Mouse (Mus musculus) lung, embryonic 16.5 days (tissue): ENCODE results near the gene Tubb5. TPM values are rescaled to one million over a fixed set of nuclear protein-coding genes. Genes with fewer than 3 reads are reported as not detected.

ENCODE experiments used
- ATAC-seq: fragments of 200-750 bp; cut with Nextera tagmentation; 2 replicates; pipeline ENCODE4 v1.8.0; 2017; ENCODE audit warnings: low read depth, mild to moderate bottlenecking, moderate library complexity
- H3K27ac ChIP-seq: fragments of 300-500 bp; sonication (generic); 2 replicates; pipeline ENCODE4 v1.5.1; 2014; ENCODE audit warnings: mild to moderate bottlenecking, control low read depth, low read length
- H3K27me3 ChIP-seq: fragments of 300-500 bp; sonication (generic); 2 replicates; pipeline ENCODE4 v1.6.1; 2014; ENCODE audit warnings: low read depth, low read length, mixed read lengths; ENCODE audit not compliant: control insufficient read depth, insufficient read depth
- H3K36me3 ChIP-seq: fragments of 300-500 bp; sonication (generic); 2 replicates; pipeline ENCODE4 v1.6.1; 2014; ENCODE audit warnings: low read length; ENCODE audit not compliant: control insufficient read depth, insufficient read depth
- H3K4me1 ChIP-seq: fragments of 300-500 bp; sonication (generic); replicated peaks from 2 replicates; pipeline ENCODE4 v1.6.1; 2014; ENCODE audit warnings: low read length, mixed read lengths; ENCODE audit not compliant: control insufficient read depth, insufficient read depth
- H3K4me2 ChIP-seq: fragments of 300-500 bp; sonication (generic); 2 replicates; pipeline ENCODE4 v1.6.1; 2014; ENCODE audit warnings: low read depth, low read length, control low read depth
- H3K4me3 ChIP-seq: fragments of 300-500 bp; sonication (generic); 2 replicates; pipeline ENCODE4 v1.5.1; 2014; ENCODE audit warnings: mild to moderate bottlenecking, low read length, control low read depth
- H3K9ac ChIP-seq: fragments of 300-500 bp; sonication (generic); 2 replicates; pipeline ENCODE4 v1.6.1; 2014; ENCODE audit warnings: low read length, control low read depth
- H3K9me3 ChIP-seq: fragments of 300-500 bp; sonication (generic); 2 replicates; pipeline ENCODE4 v1.6.1; 2016; ENCODE audit warnings: low read length; ENCODE audit not compliant: control insufficient read depth
- WGBS: fragments of 180-500 bp; shearing (Covaris S2); extraction: QIAGEN DNeasy Blood & Tissue Kit; methylation state at CpG from one replicate; pipeline ENCODE4 v1.1.7; 2014; 5-methylcytosine and 5-hydroxymethylcytosine counted together
- polyA plus RNA-seq: library from polyadenylated mRNA; unstranded; fragments of >200 nt; fragmentation: Nextera tagmentation; extraction: Ambion mirVana; gene quantifications from 2 replicates; pipeline ENCODE4 v1.2.1, GENCODE M21; 2015

Gene Tubb5
- polyA plus RNA-seq, 1 experiment from 2014 or later: 940 TPM

GRCm38 (mm10) chr17:35864832-35865353, 26.8 kb upstream of the Tubb5 start:
- Histone ChIP-seq H3K27me3 (no peaks in the 10 kb centered on the region), H3K9me3 (no peaks in the 10 kb centered on the region), H3K36me3 (no peaks in the 10 kb centered on the region), H3K4me3 (peak overlapping the region; percentile 66), H3K4me1 (peaks cover 31% of the 10 kb centered on the region), H3K4me2 (peak overlapping the region; percentile 94), H3K9ac (peak overlapping the region; percentile 81), H3K27ac (peak overlapping the region; percentile 99)
- no peak for ATAC-seq
- WGBS: 29% methylated on average over 10 of the region's 10 CpGs

DNA sequence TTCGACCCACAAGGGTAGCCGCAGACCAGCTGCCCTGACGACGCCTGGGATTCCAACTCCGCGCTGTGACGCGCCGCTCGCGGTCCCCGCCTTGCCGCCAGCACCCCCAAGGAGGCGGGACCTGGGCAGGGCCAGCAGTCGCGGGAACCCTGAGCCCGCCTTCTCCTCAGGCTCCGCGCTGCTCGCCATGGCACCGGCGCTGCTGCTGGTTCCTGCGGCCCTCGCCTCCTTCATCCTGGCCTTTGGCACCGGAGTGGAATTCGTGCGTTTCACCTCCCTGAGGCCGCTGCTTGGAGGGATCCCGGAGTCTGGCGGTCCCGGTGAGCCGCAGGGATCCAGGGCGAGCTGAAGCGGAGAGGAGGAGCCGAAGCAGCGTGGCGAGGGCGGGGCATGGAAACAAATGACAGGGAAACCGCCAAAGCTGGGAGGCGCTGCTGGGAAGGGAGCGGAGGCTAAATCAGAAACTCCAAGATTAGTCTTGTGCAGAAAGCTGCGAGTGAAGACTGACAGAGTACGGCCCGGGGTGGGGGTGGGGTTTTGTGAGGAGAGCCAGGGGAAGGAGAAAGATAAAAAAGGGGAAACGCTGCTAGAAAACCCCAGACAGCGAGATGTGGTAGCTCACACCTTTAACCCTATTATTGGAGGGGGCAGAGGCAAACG, 23.2 kb upstream of the Tubb5 start, which contains the start of gene Nrm:
Gene Nrm, plus strand, starts transcription at position 121 of the 660 bp plus-strand sequence.
- WGBS: under 1% methylated on average over 47 of the region's 47 CpGs
- Histone ChIP-seq H3K36me3 (peaks cover 15% of the 10 kb centered on the region), H3K9ac (peak within 1 kb of the TSS; percentile 81), H3K9me3 (no peaks in the 10 kb centered on the region), H3K27me3 (no peaks in the 10 kb centered on the region), H3K4me3 (peak within 1 kb of the TSS; percentile 88), H3K4me2 (peak within 1 kb of the TSS; percentile 78), H3K4me1 (peaks cover 13% of the 10 kb centered on the region), H3K27ac (peak within 1 kb of the TSS; percentile 96)
- peak; percentile 91 for ATAC-seq

- peak; percentile 9 for ATAC-seq
- Histone ChIP-seq H3K4me2 (peak overlapping the region; percentile 78), H3K9me3 (no peaks in the 10 kb centered on the region), H3K4me1 (peaks cover 13% of the 10 kb centered on the region), H3K4me3 (peak overlapping the region; percentile 88), H3K36me3 (peaks cover 18% of the 10 kb centered on the region), H3K27ac (peak overlapping the region; percentile 96), H3K9ac (peak overlapping the region; percentile 81), H3K27me3 (no peaks in the 10 kb centered on the region)
- WGBS: 3% methylated on average over 12 of the region's 12 CpGs
These were observed 22.7 kb upstream of the Tubb5 start for GRCm38 (mm10) chr17:35860831-35861197.

- Histone ChIP-seq H3K27ac (no peak overlapping the region), H3K9ac (no peak overlapping the region), H3K4me3 (no peak overlapping the region), H3K36me3 (peaks cover 18% of the 10 kb centered on the region), H3K4me2 (no peak overlapping the region), H3K9me3 (no peaks in the 10 kb centered on the region), H3K27me3 (no peaks in the 10 kb centered on the region), H3K4me1 (peaks cover 9% of the 10 kb centered on the region)
- no peak for ATAC-seq
- WGBS: 50% methylated on average over 2 of the region's 2 CpGs
These were observed 21.7 kb upstream of the Tubb5 start for GRCm38 (mm10) chr17:35859835-35860234.

- Histone ChIP-seq H3K4me1 (peaks cover 8% of the 10 kb centered on the region), H3K4me2 (no peak overlapping the region), H3K36me3 (peaks cover 18% of the 10 kb centered on the region), H3K9me3 (no peaks in the 10 kb centered on the region), H3K27me3 (no peaks in the 10 kb centered on the region), H3K27ac (no peak overlapping the region), H3K4me3 (no peak overlapping the region), H3K9ac (no peak overlapping the region)
- ATAC-seq: no peak
- 90% methylated on average over 1 of the region's 1 CpGs for WGBS
These were observed 21.3 kb upstream of the Tubb5 start for GRCm38 (mm10) chr17:35859371-35859770.

DNA sequence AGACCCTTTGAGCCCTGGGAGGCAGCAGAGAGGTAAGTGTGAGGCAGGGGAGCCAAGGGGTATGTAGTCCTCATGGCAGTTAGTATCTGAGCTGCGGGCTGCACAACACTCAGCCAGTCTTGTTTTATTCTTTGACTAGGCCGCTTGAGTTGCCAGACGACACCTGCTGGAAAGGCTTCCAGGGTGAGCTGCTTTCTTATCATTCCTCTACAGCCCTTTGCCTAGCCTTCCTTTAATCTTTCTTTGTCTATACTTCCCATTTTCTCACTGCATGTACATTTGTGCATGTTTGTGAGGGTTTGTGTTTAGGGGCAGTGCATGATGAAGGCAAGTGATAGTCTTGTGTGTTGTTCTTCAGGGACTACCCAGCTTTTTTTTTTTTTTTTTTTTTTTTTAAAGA, 12.9 kb upstream of the Tubb5 start:
- Histone ChIP-seq H3K9me3 (no peaks in the 10 kb centered on the region), H3K27me3 (no peaks in the 10 kb centered on the region), H3K4me2 (no peak overlapping the region), H3K9ac (no peak overlapping the region), H3K4me1 (no peaks in the 10 kb centered on the region), H3K27ac (no peak overlapping the region), H3K36me3 (peaks cover 64% of the 10 kb centered on the region), H3K4me3 (no peak overlapping the region)
- WGBS: 89% methylated on average over 3 of the region's 3 CpGs
- no peak for ATAC-seq

DNA sequence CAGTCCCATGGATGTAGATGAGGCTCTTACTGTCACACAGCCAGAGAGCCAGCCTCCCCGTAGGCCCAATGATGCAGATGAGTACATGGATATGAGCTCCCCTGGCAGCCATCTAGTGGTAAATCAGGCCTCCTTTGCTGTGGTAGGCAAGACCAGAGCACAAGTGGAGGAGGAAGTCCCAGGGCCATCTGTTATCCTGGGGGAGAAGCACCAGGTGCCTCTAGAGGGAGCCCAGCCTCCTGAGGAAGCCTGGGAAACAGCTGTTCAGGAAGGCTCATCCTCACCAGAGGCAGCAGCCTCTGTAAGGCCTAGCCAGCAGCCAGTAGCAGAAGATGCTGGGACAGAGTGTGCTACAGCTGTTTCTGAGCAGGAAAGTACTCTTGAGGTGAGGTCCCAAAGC, 10.0 kb upstream of the Tubb5 start:
- WGBS: 75% methylated on average over 1 of the region's 1 CpGs
- no peak; the same call in 1 of the 2 replicates for ATAC-seq
- H3K27ac ChIP-seq: no peak overlapping the region

DNA sequence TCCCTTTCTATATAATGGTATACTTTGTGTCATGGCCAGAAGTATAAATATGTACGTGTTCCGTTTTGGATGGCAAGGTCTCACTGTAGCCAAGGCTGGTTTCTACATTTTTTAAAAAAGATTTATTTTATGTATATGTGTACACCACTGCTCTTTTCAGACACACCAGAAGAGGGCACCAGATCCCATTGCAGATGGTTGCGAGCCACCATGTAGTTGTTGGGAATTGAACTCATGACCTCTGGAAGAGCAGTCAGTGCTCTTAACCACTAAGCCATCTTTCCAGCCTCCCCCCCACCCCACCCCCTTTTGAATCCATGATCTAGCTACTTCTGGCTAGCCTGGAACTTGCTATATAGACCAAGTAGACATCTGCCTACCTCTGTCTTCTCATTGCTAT, 5.4 kb upstream of the Tubb5 start:
- no peaks in the 10 kb centered on the region for H3K27me3 ChIP-seq
- no peak overlapping the region for H3K9ac ChIP-seq
- no peak for ATAC-seq
- peaks cover 28% of the 10 kb centered on the region for H3K36me3 ChIP-seq
- H3K4me3 ChIP-seq: no peak overlapping the region
- WGBS: 92% methylated on average over 3 of the region's 3 CpGs
- H3K4me1 ChIP-seq: peaks cover 13% of the 10 kb centered on the region
- no peak overlapping the region for H3K27ac ChIP-seq
- no peak overlapping the region for H3K4me2 ChIP-seq
- no peaks in the 10 kb centered on the region for H3K9me3 ChIP-seq

More for the DNA sequence above, 10.0 kb upstream of the Tubb5 start:
- Histone ChIP-seq H3K4me3 (no peak overlapping the region), H3K4me1 (peaks cover 1% of the 10 kb centered on the region; the same call in 1 of the 2 replicates), H3K36me3 (peaks cover 61% of the 10 kb centered on the region), H3K9ac (no peak overlapping the region), H3K27me3 (no peaks in the 10 kb centered on the region), H3K4me2 (no peak overlapping the region), H3K9me3 (no peaks in the 10 kb centered on the region)

- H3K4me2 ChIP-seq: peak overlapping the region; percentile 68
- peaks cover 14% of the 10 kb centered on the region for H3K36me3 ChIP-seq
- ATAC-seq: no peak
- H3K4me1 ChIP-seq: peaks cover 13% of the 10 kb centered on the region
- H3K27me3 ChIP-seq: no peaks in the 10 kb centered on the region
- WGBS: 15% methylated on average over 11 of the region's 11 CpGs
- H3K9me3 ChIP-seq: no peaks in the 10 kb centered on the region
- H3K27ac ChIP-seq: peak overlapping the region; percentile 86
- H3K9ac ChIP-seq: peak overlapping the region; percentile 73
- H3K4me3 ChIP-seq: peak overlapping the region; percentile 75
These were observed 3.9 kb upstream of the Tubb5 start for GRCm38 (mm10) chr17:35842006-35842405.
